Mouse (Mus musculus) spleen, adult 2 months (tissue): ENCODE data around the gene Cfap58. TPM values are rescaled to one million over a fixed set of nuclear protein-coding genes. Genes with fewer than 3 reads are reported as not detected.

Source experiments
- DNase-seq, 2 experiments: peaks; one replicate each; pipeline versions ENCODE4 v3.0.0 to v3.0.0-alpha.2; 2012 to 2021; ENCODE audit warnings: low spot score in 2 of 2, low read depth in 1 of 2
- H3K27ac ChIP-seq: fragments of 200-500 bp; 2 replicates; pipeline ENCODE4 v1.5.1; 2012; ENCODE audit warnings: low read length, inconsistent platforms; ENCODE audit not compliant: insufficient read depth
- H3K27me3 ChIP-seq: fragments of 200-500 bp; 2 replicates; pipeline ENCODE4 v1.6.1; 2012; ENCODE audit warnings: mild to moderate bottlenecking, moderate library complexity, low read length, inconsistent platforms; ENCODE audit not compliant: control insufficient read depth, insufficient read depth
- H3K36me3 ChIP-seq: fragments of 200-500 bp; 2 replicates; pipeline ENCODE4 v1.6.1; 2012; ENCODE audit warnings: mild to moderate bottlenecking, low read length, inconsistent platforms; ENCODE audit not compliant: control insufficient read depth, insufficient read depth
- H3K4me1 ChIP-seq: fragments of 200-500 bp; 2 replicates; pipeline ENCODE4 v1.6.1; 2011; ENCODE audit warnings: inconsistent platforms; ENCODE audit not compliant: control insufficient read depth, insufficient read depth, insufficient read length
- H3K4me3 ChIP-seq: fragments of 200-500 bp; 2 replicates; pipeline ENCODE4 v1.5.1; 2011; ENCODE audit warnings: mild to moderate bottlenecking, inconsistent platforms; ENCODE audit not compliant: insufficient read depth, insufficient read length; ENCODE audit errors: extremely low read depth
- CTCF ChIP-seq: fragments of 200-500 bp; IDR thresholded peaks from 2 replicates; pipeline ENCODE4 v1.5.1; 2011; ENCODE audit warnings: mild to moderate bottlenecking, inconsistent platforms; ENCODE audit not compliant: insufficient read depth, insufficient read length, insufficient replicate concordance; ENCODE audit errors: extremely low read depth
- POLR2A ChIP-seq: fragments of 200-500 bp; IDR thresholded peaks from 2 replicates; pipeline ENCODE4 v1.6.1; 2011; ENCODE audit warnings: low read depth, low read length, inconsistent platforms
- WGBS: fragments of 180-500 bp; shearing (Covaris S2); methylation state at CpG from one replicate; pipeline ENCODE4 v1.1.7; 2018; 5-methylcytosine and 5-hydroxymethylcytosine counted together
- polyA plus RNA-seq: library from polyadenylated mRNA; depleted of rRNA; stranded (reverse); fragments of >200 nt; gene quantifications from 2 replicates; pipeline ENCODE4 v1.2.3, GENCODE M21; 2012

The Cfap58 gene
- polyA plus RNA-seq, 1 experiment: not detected

DNA sequence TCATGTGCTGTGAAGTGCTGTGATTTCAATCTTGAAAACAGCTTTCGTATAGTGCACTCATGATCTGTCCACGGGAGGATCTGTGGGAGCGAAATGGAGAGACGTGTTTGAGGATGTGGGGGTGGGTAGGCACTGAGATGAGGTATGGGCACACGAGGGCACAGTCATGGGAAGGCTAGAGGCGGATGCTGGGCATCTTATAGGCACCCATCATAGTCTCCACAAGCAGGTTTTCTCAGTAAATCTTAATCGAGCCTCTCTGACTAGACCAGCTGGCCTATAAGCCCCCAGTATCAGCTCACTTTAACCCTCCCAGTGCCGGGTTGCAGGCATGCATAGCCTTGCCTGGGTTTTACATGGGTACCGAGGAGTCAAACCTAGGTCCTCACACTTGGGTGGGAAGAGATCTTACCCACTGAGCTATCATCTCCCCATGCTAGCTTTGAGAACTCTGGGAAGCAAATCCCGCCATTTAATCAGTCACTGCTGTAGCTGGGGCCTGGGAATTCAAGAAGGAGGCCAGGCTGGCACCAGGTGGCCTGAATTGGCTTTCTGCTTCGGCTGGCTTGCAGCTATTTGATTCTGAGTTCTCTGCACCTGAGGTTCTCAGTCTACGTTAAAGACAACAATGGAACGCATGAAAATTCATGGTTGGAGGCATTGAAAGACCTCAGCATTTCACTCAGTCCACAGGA lies 51.6 kb downstream of the Cfap58 start:
- TF ChIP-seq CTCF: no peak
- TF ChIP-seq POLR2A: no peak
- Histone ChIP-seq H3K27ac (no peak overlapping the region), H3K36me3 (no peaks in the 10 kb centered on the region), H3K4me1 (no peaks in the 10 kb centered on the region), H3K4me3 (no peak overlapping the region), H3K27me3 (no peaks in the 10 kb centered on the region)
- WGBS: 70% methylated on average over 13 of the region's 13 CpGs
- DNase-seq: no peak

DNA sequence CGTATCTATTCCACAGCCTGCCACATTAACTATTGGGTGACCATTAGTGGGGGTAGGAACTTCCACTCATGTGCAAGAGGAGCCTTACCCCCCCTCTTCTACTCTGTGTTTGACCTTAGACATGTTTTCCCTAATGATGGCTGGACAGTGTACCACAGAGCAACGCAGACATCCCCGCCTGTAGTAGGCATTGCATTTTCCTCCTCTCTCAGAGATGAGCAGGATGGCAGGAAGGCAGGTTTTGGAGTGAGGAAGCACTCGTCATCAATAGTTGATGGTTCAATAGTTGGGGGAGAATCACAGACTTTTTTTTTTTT lies 52.1 kb downstream of the Cfap58 start:
- 83% methylated on average over 4 of the region's 4 CpGs for WGBS
- DNase-seq: no peak

DNA sequence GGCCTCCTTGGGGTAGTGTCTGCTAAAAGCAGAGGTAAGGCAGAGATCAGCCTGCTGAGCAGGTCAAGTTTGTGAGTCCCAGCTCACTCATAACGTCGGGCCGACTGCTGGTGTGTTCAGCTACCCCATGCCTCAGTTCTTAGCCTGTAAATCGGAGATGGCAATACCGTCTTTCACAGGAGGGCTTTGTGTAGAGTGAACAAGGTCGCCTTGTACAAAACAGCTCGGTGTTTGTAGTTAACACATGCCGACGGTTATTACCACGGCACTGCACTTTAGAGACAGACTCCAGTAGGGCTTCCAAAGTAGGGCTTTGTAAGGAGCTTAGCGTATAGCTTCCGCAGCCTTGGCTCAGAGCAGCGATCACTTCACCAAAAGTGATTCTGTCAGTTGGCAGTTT lies 63.8 kb downstream of the Cfap58 start:
- Histone ChIP-seq H3K27me3 (no peaks in the 10 kb centered on the region), H3K27ac (no peak overlapping the region), H3K4me1 (no peaks in the 10 kb centered on the region), H3K36me3 (no peaks in the 10 kb centered on the region), H3K4me3 (no peak overlapping the region)
- WGBS: 93% methylated on average over 13 of the region's 13 CpGs
- TF ChIP-seq CTCF: no peak
- no peak for DNase-seq

More for the DNA sequence above, 52.1 kb downstream of the Cfap58 start:
- no peak overlapping the region for H3K4me3 ChIP-seq
- no peak for TF ChIP-seq POLR2A
- no peak for TF ChIP-seq CTCF
- H3K36me3 ChIP-seq: no peaks in the 10 kb centered on the region
- H3K4me1 ChIP-seq: no peaks in the 10 kb centered on the region
- no peak overlapping the region for H3K27ac ChIP-seq
- H3K27me3 ChIP-seq: no peaks in the 10 kb centered on the region

DNA sequence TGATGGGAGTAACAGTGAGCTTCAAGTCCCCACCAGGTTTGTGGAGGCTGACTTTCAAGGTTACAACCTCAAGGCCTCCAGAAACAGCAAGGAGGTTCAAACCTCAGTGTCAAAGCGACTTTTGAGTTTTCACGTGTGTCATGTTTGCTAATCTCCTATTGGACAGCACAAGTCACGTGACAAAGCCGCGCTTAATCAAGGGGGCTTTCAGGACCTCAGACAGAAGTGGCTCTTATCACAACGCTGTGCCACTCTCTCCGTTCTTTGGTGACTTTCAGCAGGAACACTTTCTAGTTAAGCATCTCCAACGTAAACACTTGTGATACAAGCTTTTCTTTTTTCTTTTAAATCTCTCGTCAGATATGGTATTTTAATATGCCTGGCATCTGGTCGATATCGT lies 64.3 kb downstream of the Cfap58 start:
- 89% methylated on average over 11 of the region's 11 CpGs for WGBS
- H3K36me3 ChIP-seq: no peaks in the 10 kb centered on the region
- H3K27me3 ChIP-seq: no peaks in the 10 kb centered on the region
- no peaks in the 10 kb centered on the region for H3K4me1 ChIP-seq
- DNase-seq: no peak
- no peak overlapping the region for H3K4me3 ChIP-seq
- TF ChIP-seq POLR2A (no peak), CTCF (no peak)
- H3K27ac ChIP-seq: no peak overlapping the region

DNA sequence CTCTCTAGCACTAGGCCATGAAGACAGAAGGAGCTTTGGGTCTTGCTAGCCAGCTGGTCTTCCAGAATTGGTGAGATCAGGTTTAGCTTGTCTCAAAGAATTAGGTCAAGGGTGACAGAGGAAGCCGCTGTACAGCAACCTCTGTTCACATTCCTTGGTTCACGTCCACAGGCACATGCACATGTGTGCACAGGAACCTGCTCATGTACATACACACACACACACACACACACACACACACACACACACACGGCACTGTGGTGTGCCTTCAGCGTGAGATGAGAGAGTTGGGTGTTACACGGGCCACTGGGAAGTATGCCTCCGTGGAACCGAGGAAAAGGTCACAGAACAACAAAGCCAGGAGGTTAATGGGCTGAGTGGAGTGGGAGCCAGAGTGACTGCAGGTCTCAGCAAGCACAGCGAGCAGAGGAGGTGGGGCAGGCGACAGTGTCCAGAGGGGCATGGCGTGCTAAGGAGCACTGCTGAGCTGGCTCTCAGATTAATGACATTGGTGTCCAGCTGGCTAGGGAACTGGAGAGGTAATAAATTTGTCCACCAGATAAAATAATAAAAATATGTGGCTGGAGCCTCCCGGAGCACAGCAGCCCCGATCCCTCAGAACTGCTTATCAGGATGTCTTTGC lies 71.4 kb downstream of the Cfap58 start:
- Histone ChIP-seq H3K27me3 (no peaks in the 10 kb centered on the region), H3K4me3 (no peak overlapping the region), H3K4me1 (no peaks in the 10 kb centered on the region), H3K36me3 (no peaks in the 10 kb centered on the region), H3K27ac (no peak overlapping the region)
- DNase-seq: no peak
- no peak for TF ChIP-seq POLR2A
- no peak for TF ChIP-seq CTCF
- WGBS: 85% methylated on average over 12 of the region's 12 CpGs

DNA sequence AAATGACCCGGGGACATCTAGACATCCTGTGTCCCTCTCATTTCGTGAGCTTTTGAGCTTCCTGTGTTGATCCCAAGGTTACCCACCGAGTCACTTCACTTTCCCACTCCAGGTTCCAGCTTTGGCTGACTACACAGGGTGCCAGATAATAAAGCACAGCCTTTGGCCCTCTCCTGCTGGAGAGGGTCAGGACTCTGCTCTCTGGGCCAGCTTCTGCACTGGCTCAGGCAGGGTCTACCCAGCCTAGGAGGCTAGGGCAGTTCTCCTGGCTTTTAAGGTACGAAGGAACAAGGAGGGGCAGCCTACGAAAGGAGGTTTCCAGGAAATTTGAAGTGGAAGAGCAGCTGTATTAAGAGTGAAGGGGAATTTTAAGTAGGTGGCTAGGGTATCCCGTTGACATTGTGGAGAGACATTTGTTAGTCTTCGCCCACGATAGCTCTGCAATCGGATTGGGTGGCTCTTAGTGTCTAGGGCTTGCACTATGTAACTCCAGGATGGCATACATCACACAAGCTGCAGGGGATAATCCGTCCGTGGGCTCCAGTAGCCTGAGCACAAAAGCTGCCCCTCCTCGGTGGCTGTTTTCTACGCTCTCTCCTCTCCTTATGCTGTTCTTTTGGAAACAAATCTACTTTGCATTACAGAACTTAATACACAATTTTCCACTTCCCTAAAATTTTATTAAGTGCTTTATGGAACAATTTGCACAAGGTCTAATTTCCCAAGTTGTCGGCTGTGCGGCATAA lies 72.3 kb downstream of the Cfap58 start:
- Histone ChIP-seq H3K27ac (no peak overlapping the region), H3K36me3 (no peaks in the 10 kb centered on the region), H3K4me1 (no peaks in the 10 kb centered on the region), H3K4me3 (no peak overlapping the region), H3K27me3 (no peaks in the 10 kb centered on the region)
- DNase-seq: no peak
- 86% methylated on average over 15 of the region's 15 CpGs for WGBS
- no peak for TF ChIP-seq CTCF
- no peak for TF ChIP-seq POLR2A

DNA sequence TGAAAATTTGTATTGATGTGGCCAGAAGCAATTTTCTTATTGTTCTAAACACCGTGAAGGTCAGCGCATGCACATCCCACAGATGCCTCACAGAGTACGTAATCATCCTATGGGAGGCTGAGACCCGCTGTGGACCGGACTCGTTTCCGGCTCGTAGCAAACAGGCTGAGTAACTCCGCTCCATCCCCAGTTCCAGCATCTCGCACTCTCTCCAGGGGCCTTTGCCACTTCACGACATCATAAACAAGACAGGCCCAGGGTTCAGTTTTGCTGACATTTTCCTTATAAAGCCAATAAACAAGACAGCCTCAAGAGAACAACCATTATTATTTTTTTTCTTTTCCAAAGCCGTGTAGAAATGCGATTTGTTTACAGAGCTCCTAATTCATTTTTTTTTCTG lies 82.6 kb downstream of the Cfap58 start:
- no peaks in the 10 kb centered on the region for H3K4me1 ChIP-seq
- WGBS: 79% methylated on average over 13 of the region's 13 CpGs
- H3K27ac ChIP-seq: no peak overlapping the region
- H3K27me3 ChIP-seq: no peaks in the 10 kb centered on the region
- H3K36me3 ChIP-seq: no peaks in the 10 kb centered on the region
- no peak for DNase-seq
- H3K4me3 ChIP-seq: no peak overlapping the region
- TF ChIP-seq CTCF: no peak
- TF ChIP-seq POLR2A: no peak
